Mouse (Mus musculus): Measurements from ENCODE around the gene Slc6a14.

Gene Slc6a14

GRCm38 (mm10) chrX:21714829-21715228, at the start of gene Slc6a14:
TSS of gene Slc6a14 (plus strand) at chrX:21714896.
- no peak for DNase-seq

DNA sequence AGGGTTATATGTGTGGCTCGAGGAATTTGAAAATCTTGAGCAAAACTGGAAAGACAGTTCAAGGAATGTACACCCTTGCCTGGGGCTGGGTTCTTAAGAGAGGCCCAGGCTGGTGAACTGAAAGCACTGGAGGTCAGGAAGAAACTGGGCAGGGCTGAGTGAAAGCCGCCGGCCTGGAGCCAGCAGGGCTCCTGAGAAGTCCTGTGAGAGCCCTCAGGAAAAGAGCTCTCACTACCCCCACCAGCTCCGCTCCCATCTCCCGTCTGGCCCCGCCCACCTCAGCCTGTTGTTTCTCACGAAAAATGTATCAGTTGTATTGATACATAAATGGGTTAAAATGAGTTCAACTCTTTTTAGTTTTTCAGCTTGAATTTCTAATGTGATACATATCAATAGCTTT, 43.8 kb upstream of the Slc6a14 start:
- DNase-seq = no peak

GRCm38 (mm10) chrX:21695220-21695619, 19.5 kb upstream of the Slc6a14 start:
- DNase-seq = no peak

DNA sequence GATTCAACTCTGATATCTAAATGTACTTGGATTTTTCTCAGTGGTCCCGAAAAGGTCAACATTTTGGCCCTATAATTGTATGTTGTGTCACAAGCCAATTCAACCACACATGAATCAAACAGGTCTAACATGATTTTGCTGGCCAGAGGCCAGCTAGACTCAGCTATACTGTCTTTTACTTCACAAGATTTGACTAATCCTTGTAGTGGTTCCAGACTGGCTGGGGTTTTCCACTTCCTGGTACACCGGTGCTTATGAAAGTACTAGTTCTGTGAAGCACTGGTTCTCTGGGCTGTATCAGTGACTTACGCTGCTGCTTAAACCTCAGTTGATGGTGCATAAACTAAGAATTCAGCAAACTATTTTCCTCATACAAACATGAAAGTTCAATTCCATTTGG, 19.0 kb upstream of the Slc6a14 start:
- DNase-seq = no peak

- DNase-seq = no peak
These were observed 13.1 kb upstream of the Slc6a14 start for GRCm38 (mm10) chrX:21701646-21702045.

- DNase-seq = no peak
These were observed 10.2 kb upstream of the Slc6a14 start for GRCm38 (mm10) chrX:21704470-21704869.

DNA sequence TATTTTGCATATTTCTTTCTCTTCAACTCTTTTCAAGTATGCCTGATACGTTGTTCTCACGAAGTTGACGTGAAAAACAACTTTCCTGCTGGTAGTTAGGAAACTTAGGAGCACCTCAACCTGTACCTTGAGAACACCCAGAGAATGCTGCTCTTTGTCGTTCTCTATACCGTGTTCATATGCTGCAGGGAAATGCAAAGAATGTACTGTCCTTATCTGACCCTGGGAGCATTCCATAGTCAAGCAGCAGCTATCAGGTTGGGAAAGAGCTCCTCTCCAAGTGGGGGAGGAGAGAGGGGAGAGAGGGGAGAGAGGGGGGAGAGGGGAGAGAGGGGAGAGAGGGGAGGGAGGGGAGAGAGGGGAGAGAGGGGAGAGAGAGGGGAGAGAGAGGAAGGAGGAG, 597 bp downstream of the Slc6a14 start:
- no peak for DNase-seq

DNA sequence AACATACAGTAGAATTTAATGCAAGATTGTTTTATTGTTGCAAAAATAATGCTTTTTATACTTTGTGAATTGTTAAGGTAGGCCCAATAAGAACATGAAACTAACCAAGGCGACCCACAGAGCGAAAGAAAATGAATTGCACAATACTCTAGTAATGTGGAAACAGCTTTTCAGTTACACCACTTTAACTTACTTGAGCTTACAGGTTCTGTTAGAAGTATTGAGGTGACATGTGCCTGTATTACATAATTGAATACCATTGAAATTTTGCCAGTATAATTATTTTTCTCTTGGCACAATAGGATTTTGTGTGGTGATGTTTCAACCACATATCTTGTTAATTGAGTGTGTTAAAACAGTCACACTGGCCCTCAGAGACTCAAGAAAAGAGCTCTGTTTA, 2.2 kb downstream of the Slc6a14 start:
- DNase-seq = no peak

GRCm38 (mm10) chrX:21744997-21745396, 30.3 kb downstream of the Slc6a14 start, which contains the start of gene Gm28269:
TSS of gene Gm28269 (minus strand) at chrX:21745097.
- no peak for DNase-seq
